Mouse (Mus musculus): ENCODE results near the gene Pck2.

Pck2 gene

DNA sequence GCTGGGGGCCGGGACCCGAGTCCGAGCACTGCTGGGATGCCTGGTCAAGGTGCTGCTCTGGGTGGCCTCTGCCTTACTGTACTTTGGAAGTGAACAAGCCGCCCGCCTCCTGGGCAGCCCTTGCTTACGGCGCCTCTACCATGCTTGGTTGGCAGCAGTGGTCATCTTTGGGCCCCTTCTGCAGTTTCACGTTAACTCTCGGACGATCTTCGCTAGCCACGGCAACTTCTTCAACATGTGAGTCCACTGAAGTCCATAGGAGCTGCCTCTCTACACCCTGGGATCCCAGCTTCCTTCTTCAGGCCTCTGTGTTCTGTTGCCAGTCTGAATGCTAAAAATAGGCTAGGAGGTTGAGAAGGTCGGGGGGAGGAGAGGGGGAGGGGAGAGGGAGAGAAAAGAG is 35.6 kb downstream of the Pck2 start:
- no peak for DNase-seq (ENCODE audit: low spot score in 2 of 2)

DNA sequence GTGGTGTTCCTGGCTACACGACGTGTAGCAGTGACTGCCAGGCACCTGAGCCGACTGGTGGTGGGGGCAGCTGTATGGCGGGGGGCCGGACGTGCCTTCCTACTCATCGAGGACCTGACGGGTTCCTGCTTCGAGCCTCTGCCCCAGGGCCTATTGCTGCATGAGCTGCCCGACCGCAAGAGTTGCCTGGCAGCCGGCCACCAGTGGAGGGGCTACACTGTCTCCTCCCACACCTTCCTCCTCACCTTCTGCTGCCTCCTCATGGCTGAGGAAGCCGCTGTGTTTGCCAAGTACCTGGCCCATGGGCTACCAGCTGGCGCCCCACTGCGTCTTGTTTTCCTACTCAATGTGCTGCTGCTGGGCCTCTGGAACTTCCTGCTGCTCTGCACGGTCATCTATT is 36.3 kb downstream of the Pck2 start:
- DNase-seq (ENCODE audit: low spot score in 2 of 2), result peak in 1 of 2 experiments; percentile 32

DNA sequence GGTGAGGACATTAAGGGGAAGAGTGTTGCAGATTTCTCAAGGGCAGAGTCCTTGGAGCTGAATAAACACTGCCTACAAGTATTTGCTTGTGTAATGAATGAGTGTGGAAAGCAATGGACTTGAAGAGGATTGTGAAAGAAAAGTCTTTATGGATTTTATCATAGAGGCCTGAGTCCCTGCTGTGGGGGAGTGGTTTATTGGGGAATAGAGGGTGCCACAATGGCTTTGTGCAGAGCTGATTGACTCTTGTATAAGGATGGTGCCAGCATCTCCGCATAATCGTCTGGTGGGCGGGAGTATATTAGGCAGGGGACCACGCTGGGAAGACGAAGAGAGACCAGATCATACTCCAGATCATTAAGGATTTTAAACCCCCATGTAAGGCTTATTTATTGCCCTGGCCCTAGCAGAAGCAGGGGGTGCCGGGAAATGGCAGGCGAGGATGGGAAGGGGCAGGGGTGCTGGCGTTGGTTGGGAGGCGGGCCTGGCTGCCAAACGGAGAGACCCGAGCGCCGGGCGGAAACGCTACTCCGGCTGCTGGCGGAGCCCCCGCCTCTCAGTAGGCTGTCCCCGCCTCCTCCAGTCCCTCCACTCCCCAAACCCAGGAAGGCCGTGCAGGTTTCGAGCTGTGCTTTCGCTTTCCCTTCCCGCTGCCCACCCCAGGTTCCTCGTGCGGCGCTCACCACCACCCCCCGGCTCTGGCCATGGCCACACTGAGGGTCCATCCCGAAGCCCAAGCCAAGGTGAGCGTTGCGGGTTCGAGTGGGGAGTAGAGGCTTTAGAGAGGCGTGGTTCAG is 38.0 kb downstream of the Pck2 start, which contains the start of gene Psme1:
Psme1 (plus strand) TSS at position 253 of the 797 bp plus-strand sequence.
- DNase-seq (ENCODE audit: low spot score in 2 of 2), result peak; percentile 88 to 90

DNA sequence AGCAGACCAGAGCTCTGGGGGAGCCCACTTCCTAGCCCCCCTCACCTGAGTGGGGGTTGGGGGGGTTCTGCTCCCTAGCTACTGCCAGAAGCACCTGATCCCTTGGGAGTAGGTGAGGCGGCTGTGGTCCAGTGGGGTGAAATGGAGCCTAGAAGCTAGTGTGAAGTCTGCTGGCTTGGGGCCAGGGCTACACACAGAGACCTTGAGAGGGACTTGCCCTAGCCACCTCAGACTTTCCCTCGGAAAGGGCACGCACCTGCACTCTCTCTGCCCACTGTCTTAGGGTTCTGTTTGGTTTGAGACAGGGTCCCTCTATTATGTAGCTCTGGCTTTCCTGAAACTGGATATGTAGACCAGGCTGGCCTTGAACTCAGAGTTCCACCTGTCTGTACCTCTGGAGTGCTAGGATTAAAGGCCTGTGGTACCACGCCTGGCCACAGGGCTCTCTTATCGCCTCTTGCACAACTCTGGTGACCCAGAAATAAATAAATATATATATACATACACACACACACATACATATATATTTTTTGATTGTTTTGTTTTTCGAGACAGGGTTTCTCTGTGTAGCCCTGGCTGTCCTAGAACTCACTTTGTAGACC is 38.7 kb downstream of the Pck2 start:
- DNase-seq (ENCODE audit: low spot score in 2 of 2), result peak; percentile 70 to 71

DNA sequence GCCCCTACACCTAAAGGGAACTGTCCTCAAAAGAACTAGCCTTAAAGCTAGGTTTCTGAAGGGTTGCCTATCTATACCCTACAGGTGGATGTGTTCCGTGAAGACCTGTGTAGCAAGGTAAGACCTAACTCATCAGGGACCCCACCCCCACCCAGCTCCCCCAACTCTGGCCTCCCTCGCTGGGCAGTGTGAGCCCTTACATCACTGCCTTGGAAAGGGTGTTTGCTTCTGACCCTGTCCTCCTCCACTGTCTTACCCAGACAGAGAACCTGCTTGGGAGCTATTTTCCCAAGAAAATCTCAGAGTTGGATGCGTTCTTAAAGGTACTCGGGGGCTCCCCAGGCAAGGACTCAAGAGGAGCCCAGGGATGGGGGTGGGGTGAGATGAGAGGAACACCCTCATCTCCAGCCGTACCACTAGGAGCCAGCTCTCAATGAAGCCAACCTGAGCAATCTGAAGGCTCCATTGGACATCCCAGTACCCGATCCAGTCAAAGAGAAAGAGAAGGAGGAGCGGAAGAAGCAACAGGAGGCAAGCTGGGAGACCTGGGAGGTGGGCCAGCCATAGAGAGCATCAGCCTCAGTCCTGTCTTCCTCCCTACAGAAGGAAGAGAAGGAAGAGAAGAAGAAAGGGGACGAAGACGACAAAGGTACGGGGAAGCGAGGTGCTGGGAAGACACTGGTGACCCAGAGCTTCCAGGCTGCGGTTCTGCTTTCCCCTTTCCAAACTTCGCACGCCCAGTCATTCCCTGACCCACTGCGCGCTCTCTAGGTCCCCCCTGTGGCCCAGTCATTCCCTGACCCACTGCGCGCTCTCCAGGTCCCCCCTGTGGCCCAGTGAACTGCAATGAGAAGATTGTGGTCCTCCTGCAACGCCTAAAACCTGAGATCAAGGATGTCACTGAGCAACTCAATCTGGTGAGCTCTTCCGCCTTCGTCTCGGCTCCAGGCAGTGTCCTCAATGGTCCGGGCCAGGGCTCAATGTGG is 39.7 kb downstream of the Pck2 start:
- DNase-seq (ENCODE audit: low spot score in 2 of 2), result no peak

DNA sequence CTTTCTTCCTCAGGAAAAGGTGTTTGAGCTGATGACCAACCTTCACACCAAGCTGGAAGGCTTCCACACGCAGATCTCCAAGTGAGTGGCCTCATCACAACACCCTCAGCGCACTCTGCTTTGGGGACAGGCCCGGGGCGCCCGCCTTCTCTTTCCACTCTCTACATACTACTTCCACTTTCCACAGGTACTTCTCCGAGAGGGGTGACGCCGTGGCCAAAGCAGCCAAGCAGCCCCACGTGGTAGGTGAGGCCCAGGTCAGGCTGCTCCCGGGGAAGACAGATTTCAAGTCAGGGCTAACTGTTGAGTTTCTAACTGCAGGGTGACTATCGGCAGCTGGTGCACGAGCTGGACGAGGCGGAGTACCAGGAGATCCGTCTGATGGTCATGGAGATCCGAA is 40.7 kb downstream of the Pck2 start:
- no peak for DNase-seq (ENCODE audit: low spot score in 2 of 2)

DNA sequence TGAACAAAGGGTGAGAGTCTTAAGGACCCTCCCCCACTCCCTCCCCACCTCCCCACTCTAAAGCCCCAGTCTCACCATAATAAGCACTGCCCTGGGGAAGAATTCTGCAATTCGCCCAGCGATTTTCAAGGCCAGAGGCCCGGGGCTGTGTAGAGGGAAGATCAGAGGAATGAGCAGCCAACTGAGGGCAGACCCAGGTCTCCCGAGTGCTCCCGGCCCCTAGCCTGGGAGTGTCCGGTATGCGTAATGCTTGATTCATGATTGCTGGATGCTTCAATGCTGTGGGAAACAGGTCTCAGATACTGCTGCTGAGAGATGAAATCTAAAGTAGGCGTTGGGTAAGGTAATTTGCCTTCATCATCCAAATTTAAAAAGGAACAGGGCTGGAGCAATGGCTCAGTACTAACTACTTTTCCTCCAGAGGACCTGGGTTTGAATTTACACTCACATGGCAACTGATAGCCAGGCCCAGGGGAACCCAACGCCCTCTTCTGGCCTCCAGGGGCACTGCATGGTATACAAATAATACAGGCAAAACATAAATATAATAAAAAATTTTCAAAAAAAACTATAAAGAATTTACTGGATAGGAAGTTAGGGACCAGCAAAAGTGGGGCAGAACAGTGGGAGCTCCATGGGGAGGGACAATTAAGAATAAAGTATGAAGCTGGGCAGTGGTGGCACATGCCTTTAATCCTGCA is 42.1 kb downstream of the Pck2 start:
- DNase-seq (ENCODE audit: low spot score in 2 of 2), result no peak

DNA sequence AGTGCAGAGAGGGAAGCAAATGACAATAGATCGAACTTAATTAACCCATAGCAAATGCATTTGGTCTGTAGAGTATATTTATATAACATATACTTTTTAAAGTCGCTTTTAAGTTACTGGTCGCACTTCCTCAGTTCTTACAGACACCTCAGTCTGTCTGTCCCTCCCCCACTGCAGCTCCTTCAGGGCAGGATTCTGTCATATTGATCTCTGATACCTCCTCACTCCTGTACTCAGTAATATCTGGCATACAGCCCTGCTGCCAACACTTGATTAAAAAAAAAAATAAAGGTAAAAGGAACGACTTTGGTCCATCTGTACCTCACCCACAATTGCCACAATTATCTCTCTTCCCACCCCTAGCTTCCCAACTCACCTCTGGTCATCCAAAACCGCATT is 44.2 kb downstream of the Pck2 start:
- DNase-seq (ENCODE audit: low spot score in 2 of 2), result no peak

DNA sequence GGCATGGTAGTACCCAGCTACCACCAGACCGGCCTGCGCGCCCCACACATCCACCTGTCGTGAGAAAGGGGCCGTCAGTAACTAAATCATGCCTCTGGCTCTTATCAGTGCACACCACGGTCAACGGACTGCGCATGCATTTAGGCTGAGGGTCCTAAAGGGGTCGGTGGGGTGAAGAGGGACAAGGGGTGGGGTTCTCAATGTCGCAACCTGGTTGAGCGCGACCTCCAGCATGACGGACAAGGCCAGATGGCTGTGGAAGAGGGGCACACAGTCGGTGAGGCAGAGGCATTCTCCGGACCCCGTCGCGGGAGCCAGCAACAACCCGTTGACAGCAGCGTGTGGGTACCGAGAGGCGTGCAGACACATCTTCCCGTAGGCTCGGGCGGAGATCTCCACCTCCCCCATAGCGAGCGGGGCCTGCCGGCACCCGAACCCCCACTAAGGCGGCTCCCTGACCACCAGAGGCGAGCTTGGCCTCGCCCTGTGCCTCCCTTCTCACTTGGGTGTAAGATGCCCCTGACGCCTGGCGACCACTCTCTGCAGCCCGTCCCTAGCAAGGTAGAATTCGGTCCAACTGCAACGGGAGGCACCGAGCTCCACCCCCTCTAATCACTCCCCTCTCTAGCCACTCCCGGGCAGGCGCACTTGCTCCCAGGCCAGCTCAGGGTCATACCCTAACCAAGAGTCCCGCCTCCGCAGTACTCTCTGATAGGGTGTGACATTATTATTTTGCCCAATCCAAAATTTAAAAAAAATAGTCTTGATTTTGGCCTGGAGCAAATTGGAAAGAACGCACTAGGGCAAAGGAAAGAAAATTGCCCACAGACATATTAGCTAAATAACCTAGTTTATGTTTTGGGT is 44.9 kb downstream of the Pck2 start, which contains the start of gene Emc9:
Emc9 (minus strand) TSS at position 601 of the 864 bp plus-strand sequence.
- peak; percentile 84 to 89 for DNase-seq (ENCODE audit: low spot score in 2 of 2)

DNA sequence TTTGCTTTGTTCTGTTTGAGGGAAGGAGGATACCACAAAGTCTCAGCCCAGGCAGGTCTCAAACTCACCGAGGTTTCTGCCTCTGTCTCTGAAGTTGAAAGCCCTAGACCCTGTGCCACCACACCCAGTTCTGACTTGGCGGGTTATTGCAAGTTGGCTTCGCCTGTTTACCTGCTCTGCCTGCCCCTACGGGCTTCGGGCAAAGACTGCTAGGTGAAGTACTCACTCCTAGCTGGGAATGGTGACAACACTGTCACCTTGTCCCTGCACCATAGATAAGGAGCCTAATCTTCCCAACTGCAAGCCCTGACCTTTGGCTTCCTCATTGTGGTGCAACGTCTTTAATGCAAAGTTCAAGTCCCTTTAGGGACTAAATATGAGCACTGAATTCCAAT is 45.5 kb downstream of the Pck2 start:
- DNase-seq (ENCODE audit: low spot score in 2 of 2), result peak; percentile 35 to 48

DNA sequence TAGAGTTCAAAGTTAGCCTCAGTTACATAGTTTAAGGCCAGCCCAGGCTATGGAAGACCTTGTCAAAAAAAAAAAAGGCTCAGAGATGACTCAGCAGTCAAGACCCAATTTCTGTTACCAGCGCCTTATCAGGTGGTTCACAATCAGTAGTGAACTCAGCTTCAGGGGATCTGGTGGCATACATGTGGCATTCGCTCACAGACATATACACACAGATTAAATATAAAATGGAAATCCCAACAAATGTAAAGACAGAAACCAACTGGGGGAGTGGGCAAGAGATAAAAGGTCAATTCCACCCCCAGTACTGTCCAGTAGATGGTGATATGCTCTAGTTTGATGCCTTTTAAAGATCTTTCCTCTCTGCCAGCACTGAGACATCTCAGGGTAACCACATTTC is 46.1 kb downstream of the Pck2 start:
- no peak for DNase-seq (ENCODE audit: low spot score in 2 of 2)

DNA sequence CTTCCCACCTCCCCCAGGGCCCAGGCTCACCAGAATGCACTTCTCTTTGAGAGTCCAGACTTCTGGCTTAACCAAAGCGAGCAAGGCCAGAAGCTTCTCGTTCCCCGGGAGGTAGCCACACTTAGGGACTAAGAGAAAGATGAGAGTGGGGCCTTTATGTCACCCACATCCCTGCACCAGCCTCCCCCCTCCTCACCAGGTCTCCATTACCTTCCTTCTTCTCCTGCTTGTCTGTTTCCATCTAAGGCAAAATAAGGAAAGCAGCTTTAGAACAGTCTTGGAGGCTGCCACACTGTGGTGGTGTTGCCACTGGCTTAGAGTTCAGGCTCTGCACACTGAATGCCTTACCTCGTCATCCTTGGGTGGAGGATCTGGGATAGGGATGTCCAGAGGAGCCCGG is 49.2 kb downstream of the Pck2 start:
- no peak for DNase-seq (ENCODE audit: low spot score in 2 of 2)

DNA sequence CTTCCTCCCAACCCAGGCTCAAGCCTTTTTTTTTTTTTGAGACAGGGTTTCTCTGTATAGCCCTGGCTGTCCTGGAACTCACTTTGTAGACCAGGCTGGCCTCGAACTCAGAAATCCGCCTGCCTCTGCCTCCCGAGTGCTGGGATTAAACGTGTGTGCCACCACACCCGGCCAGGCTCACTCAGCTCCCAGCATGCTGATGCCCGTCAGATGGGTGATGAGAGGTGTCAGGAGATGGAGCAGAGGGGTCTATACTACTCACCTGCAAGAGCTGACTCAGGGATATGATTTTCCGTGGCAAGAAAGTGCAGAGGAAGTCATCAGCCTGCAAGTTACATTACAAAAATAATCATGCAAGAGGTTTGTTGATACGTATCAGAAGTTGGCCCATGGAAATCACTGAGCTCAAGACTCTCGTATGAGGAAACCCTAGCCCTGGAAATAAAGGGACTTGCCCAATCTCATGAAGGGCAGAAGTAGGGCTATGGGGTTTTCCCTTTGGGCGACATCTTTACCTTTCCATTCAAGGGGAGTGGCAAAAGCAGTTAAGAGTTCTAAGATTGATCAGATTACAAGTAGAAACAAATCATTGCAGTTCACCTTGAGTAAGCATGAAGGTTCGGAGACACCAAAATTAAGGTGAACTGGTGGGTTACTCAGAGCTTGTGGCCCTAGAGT is 49.8 kb downstream of the Pck2 start:
- peak; percentile 38 to 61 for DNase-seq (ENCODE audit: low spot score in 2 of 2)

DNA sequence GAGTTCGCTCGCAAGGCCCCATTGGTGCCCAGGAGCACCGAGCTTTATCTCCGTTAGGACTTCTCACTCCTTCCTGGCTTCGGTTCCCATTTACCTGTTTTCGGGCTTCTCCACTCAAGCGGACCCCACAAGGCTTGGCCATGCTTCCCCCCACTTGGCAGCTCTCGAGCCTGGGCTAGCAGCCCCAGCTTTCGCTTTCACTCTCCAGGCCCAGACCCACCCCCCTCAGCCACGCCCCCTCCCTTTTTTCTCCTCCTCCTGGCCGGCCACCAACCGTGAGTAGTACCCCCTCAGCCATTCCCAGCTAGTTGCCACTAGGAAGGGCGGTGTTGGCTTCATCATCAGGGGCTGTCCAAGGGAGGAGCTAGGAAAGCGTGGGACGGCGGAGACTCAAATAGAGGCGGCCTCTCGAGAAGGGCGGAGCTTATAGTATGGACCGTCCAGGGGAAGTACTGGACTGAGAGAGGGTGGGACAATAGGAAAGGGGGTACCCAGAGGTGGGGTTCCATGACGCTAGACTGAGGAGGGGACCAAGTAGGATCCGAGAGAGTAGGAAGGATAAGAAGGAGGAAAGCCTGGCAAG is 50.8 kb downstream of the Pck2 start, which contains the start of gene Psme2:
Psme2 (minus strand) TSS at position 366 of the 583 bp plus-strand sequence.
- DNase-seq (ENCODE audit: low spot score in 2 of 2), result peak; percentile 89 to 92

DNA sequence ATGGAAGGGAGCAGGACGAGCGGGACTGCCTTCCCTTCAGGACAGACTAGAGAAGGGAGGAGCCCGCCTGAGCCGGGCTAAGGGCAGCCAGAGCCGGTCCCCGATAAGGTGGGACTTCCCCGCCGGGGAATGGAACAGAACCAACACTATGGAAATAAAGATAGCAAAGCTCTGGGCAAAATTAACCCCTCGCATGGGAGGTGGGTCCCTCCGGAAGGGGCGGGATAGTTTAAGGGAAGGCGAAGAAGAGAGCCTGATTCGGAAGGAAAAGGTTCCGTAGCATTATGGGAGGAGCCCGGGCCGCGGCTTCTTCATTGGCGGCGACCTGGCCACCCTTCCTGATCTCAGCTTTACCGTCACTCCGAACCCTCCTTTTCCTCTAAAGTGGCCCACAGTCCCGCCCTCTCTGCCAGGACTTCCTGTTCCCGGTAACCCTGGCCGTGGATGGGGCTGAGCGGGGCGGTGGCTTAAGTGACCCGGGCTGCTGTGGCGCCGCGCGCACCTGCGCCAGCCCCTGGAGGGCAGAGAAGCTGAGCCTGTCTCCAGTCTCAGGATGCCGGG is 51.3 kb downstream of the Pck2 start, which contains the start of gene Rnf31:
Rnf31 (plus strand) TSS at position 378 of the 561 bp plus-strand sequence.
- peak; percentile 95 to 96 for DNase-seq (ENCODE audit: low spot score in 2 of 2)

DNA sequence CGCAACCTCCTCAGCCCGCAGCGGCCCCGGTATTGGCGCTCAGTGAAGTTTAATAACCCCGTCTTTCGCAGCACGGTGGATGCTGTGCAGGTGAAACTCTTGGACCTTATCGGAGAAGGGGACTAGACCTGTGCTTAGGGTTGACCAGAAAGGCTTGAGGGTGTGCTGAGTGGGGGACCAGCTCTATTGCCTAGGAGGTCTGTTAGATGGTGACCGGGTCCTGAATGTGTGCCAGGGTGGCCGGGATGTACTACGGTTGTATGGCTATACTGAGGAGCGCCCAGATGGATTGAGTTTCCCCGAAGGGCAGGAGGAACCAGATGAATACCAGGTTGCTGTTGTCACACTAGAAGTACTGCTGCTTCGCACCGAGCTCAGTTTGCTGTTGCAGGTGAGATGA is 52.2 kb downstream of the Pck2 start:
- no peak for DNase-seq (ENCODE audit: low spot score in 2 of 2)

DNA sequence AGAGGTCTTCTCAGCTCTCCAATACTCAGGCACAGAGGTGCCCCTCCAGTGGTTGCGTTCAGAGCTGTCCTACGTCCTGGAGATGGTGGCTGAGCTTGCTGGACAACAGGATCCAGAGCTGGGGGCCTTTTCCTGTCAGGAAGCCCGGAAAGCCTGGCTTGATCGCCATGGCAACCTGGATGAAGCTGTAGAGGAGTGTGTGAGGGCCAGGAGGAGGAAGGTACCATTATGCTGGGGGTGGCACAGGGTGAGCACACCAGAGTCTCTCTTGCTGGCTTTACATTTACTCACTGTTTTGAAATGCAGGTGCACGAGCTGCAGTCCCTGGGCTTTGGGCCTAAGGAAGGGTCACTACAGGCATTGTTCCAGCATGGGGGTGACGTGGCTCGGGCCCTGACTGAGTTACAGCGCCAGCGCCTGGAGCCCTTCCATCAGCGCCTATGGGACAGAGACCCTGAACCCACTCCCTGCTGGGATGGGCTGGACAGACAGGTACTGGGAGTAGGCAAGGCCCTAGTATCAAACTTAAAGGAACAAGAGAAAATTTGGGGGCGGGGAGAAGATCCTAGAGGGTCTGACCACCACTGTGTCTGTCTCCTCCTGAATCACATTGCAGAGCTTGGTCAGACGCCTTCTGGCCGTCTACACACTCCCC is 56.1 kb downstream of the Pck2 start:
- DNase-seq (ENCODE audit: low spot score in 2 of 2), result no peak
